Mouse (Mus musculus): ENCODE results near the gene Swap70. TPM values are rescaled to one million over a fixed set of nuclear protein-coding genes. Genes with fewer than 3 reads are reported as not detected.

The Swap70 gene
- total RNA-seq, 2 experiments from 2014 or later: 9.4 to 10.8 TPM

- no peak overlapping the region for H3K27ac ChIP-seq
- no peak for DNase-seq (ENCODE audit: low spot score in 2 of 2)
- H3K4me3 ChIP-seq: no peak overlapping the region
- TF ChIP-seq CTCF (conservative IDR thresholded peaks at IDR 0.05): no peak
These were observed 84.8 kb downstream of the Swap70 start for GRCm38 (mm10) chr7:110306281-110306680.

GRCm38 (mm10) chr7:110307741-110308140, 86.2 kb downstream of the Swap70 start:
- Histone ChIP-seq H3K27ac (no peak overlapping the region), H3K4me3 (no peak overlapping the region)
- no peak for DNase-seq (ENCODE audit: low spot score in 2 of 2)
- TF ChIP-seq CTCF (conservative IDR thresholded peaks at IDR 0.05): no peak

GRCm38 (mm10) chr7:110309246-110309645, 87.7 kb downstream of the Swap70 start:
- DNase-seq (ENCODE audit: low spot score in 2 of 2): no peak
- Histone ChIP-seq H3K4me3 (no peak overlapping the region), H3K27ac (no peak overlapping the region)
- TF ChIP-seq CTCF (conservative IDR thresholded peaks at IDR 0.05): no peak

GRCm38 (mm10) chr7:110313392-110314055, 92.0 kb downstream of the Swap70 start:
- Histone ChIP-seq H3K4me3 (no peak overlapping the region), H3K27ac (no peak overlapping the region; the same call in 1 of the 2 replicates)
- DNase-seq (ENCODE audit: low spot score in 2 of 2): no peak
- no peak for TF ChIP-seq CTCF (conservative IDR thresholded peaks at IDR 0.05)

GRCm38 (mm10) chr7:110314401-110314890, 92.9 kb downstream of the Swap70 start:
- no peak overlapping the region for H3K4me3 ChIP-seq
- DNase-seq (ENCODE audit: low spot score in 2 of 2): no peak
- no peak overlapping the region for H3K27ac ChIP-seq
- TF ChIP-seq CTCF (conservative IDR thresholded peaks at IDR 0.05): no peak

GRCm38 (mm10) chr7:110315352-110315751, 93.8 kb downstream of the Swap70 start:
- TF ChIP-seq CTCF (conservative IDR thresholded peaks at IDR 0.05): no peak
- no peak overlapping the region for H3K27ac ChIP-seq
- H3K4me3 ChIP-seq: no peak overlapping the region
- DNase-seq (ENCODE audit: low spot score in 2 of 2): no peak

GRCm38 (mm10) chr7:110317412-110317811, 95.9 kb downstream of the Swap70 start:
- H3K4me3 ChIP-seq: no peak overlapping the region
- no peak for TF ChIP-seq CTCF (conservative IDR thresholded peaks at IDR 0.05)
- no peak for DNase-seq (ENCODE audit: low spot score in 2 of 2)
- no peak overlapping the region for H3K27ac ChIP-seq

GRCm38 (mm10) chr7:110318971-110319519, 97.5 kb downstream of the Swap70 start:
- TF ChIP-seq CTCF (conservative IDR thresholded peaks at IDR 0.05): no peak
- DNase-seq (ENCODE audit: low spot score in 2 of 2): no peak
- Histone ChIP-seq H3K4me3 (no peak overlapping the region), H3K27ac (no peak overlapping the region)

- Histone ChIP-seq H3K4me3 (no peak overlapping the region), H3K27ac (no peak overlapping the region)
- TF ChIP-seq CTCF (conservative IDR thresholded peaks at IDR 0.05): no peak
- no peak for DNase-seq (ENCODE audit: low spot score in 2 of 2)
These were observed 99.6 kb downstream of the Swap70 start for GRCm38 (mm10) chr7:110321106-110321505.

- DNase-seq (ENCODE audit: low spot score in 2 of 2): no peak
- H3K4me3 ChIP-seq: no peak overlapping the region
- TF ChIP-seq CTCF (conservative IDR thresholded peaks at IDR 0.05): no peak; the same call in 1 of the 2 replicates
These were observed 103.3 kb downstream of the Swap70 start for GRCm38 (mm10) chr7:110324852-110325251.

GRCm38 (mm10) chr7:110325381-110326110, 104.0 kb downstream of the Swap70 start:
- no peak overlapping the region for H3K4me3 ChIP-seq
- no peak for TF ChIP-seq CTCF (conservative IDR thresholded peaks at IDR 0.05)
- H3K27ac ChIP-seq: no peak overlapping the region
- no peak for DNase-seq (ENCODE audit: low spot score in 2 of 2)

More at GRCm38 (mm10) chr7:110324852-110325251, 103.3 kb downstream of the Swap70 start:
- H3K27ac ChIP-seq: no peak overlapping the region

Other genes with a start within 250 kb of the Swap70 start
- gene Tmem41b, start 234.8 kb upstream of the Swap70 start, total RNA-seq (2021): 10 to 100 TPM; 43.9 to 45.3 TPM
- gene Ipo7, start 203.4 kb upstream of the Swap70 start, total RNA-seq (2021): 100 to 1,000 TPM in 1 of 2 experiments, 10 to 100 TPM in 1; 97.9 to 101 TPM
- gene Zfp143, start 160.5 kb upstream of the Swap70 start, total RNA-seq (2021): 10 to 100 TPM; 11.4 to 13.3 TPM
- gene Wee1, start 99.7 kb upstream of the Swap70 start, total RNA-seq (2021): 10 to 100 TPM; 20.3 to 21.2 TPM